Mouse (Mus musculus) ZHBTc4 (cell line): ENCODE data around the gene Gabpb2.

Source experiments
- DNase-seq: peaks from one replicate; pipeline ENCODE4 v3.0.0-alpha.2; 2011; ENCODE audit warnings: low read depth, low spot score

Gabpb2 gene

DNA sequence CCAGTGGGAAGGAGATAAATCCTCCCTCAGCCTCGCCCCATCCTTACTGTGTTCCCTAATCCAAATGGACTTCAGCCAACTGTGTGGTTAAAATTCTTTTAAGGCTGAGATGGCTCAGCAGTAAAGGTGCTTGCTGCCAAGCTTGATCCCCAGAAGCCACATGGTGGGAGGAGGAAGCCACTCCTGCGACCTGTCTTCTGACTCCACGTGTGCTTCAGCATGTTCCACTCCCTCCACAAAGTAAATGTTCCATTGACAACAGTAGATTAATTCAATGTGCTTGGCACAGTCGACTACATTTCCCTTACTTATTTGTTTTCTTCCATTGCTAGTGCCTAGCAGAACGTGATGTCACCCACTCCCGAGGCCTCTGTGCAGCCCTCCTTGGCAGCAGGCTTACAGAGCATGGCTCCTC, 23.0 kb downstream of the Gabpb2 start:
- DNase-seq = no peak

DNA sequence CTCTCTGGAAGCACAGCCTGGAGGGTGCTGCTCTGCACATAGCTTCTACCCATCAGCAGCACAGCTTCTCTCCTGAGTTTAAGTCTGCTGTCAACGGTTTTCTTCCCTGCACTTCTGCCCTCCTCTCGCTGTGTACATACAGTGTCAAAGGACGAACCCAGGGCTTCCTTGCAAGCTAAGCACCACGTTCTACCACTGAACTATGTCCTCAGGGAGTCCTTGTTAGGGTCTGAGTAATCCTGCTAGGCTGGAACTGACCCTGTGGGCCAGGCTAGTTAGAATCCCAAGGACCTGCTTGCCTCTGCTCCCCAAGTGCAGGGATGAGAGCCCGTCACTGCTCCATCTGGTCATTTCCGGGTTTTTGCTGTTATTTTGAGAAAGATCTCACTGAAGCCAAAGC, 30.8 kb downstream of the Gabpb2 start:
- no peak for DNase-seq

DNA sequence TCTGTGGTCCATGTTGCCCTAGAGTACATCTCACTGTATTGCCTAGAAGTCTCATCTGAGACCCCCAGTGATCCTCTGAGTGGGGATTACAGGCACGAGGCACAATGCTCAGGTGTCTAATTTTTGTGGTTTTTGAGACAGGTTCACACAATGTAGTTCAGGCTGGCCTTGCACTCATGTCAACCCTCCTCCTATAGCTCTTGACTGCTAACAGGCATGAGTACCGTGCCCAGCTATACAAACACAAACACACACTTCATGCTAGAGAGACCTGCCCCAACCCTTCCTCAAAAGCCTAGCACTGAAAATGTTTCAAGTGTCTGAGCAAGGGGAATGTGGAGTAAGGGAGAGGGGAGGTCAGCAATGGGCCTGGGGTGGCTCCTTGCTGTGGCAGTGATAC, 31.6 kb downstream of the Gabpb2 start:
- DNase-seq = no peak

DNA sequence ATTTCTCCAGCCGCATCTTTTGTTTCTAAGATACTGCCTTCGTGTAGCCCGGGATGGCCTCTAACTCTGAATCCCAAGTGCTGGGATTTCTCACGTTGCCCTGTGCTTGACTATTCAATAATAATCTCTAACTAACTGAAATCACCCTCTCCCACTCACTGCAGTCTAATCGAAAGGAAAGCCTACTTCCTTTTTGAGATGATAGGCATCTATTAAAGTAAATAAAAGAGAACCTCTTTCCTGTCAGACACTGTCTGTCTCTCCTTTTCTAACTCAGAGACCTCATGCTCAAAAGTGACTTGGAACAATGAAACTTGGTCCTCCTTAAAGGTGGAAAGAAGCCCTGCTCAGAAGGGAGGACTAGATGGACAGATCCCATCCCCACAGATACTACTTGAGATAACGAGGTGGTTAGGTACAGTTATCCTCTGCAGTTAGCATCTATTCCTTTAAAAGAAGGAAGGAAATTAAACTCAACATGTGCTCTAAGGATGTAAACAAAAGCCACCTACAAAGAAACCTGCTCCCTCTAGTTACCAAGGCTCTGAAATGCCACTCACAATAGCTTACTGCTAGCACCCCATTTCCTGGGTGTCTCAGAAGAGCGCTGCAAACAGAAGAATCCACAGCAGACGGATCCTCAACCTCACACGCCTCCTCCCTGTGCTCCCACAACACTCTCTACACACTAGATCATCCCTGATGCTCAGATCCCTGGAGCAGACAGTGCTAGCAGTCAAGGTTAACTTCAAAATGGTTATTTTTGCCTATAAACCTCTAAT, 32.7 kb downstream of the Gabpb2 start:
- no peak for DNase-seq

DNA sequence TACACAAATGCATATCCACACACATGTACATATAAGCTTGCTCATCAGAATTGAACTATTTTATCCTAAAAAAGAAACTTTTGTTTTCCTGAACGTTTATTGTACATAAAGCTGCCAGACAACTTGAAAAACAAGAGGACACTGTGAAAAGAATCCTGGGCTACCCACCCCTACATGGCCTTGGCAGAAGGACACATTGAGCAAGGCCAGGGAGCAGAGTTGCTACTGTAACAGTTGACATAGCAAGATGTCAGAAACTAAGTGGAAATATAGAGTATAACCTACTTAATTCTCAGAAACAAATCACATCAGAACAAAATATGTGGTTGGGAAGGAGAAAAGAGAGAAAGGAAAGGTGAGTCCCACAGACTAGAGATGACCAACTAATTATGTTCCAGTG, 35.9 kb downstream of the Gabpb2 start:
- no peak for DNase-seq

DNA sequence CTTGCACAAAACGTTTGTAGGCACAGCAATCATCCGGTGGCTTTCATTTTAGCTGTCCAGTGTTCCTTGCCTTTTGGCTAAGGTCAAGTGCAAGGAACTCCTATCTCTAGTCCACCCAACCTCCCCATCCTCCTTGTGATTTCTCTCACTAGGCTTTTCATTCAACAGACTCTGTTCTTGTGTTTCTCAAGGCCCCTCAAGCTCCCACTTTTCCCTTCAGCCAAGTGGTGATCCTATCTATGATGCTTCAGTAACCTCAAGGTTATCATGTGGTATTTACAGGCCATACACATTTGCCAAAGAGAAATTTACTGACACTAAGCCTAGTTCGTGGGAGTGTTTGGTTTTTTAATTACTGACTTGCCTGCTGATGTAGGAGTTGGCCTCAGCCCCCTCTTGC, 37.8 kb downstream of the Gabpb2 start:
- no peak for DNase-seq

DNA sequence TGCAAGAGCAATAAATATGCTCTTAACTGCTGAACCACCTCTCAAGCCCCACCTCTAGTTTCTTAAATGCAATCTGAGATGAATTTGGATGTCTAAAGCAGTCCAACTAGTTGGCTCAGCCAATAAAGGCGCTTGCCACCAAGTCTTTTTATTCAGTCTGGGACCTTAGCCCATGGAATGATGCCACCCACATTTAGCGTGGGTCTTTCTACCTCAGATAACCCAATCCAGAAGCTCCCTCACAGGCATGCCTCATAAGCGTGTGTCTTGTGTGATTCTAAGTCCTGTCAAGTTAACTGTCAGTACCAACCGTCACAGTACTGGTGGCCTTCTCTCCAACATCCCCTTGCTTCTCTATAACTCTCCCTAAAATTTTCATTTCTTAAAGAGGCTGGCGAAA, 38.8 kb downstream of the Gabpb2 start:
- no peak for DNase-seq

DNA sequence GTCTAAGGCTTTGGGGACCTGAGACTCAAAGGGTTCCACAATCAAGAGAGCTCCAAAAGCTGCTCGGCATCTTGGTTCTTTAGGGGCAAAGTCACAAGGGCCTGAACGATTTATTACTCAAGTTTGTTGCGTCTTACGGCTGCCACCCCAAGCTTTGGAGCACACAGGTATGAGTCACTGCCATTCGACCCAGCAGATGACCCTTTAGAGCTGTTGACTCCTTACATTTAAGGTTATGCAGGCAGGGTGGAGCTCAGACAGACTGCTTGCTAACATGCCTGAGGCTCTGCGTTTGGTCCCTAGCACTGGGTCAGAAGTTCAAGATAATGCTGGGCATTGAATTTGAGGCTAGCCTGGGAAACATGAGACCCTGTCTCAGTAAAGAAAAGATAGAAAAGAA, 40.1 kb downstream of the Gabpb2 start:
- DNase-seq = peak; percentile 23

DNA sequence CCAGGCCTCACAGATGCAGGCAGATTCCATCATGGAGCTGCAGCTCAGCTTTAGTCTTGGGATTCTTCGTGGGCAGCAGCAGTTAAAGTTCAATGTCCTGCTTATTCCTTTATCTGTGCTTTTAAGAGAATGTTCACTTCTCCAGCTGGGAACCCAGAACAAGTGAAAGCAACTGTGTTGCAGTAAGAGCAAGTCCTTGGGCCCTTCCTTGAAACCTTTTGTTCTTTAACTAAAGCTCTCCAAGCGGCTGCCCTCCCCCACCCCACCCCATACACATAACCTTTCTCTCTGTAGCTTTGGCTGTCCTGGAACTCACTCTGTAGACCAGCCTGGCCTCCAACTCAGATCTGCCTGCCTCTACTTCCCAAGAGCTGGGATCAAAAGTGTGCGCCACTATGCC, 41.2 kb downstream of the Gabpb2 start:
- DNase-seq = peak; percentile 82

DNA sequence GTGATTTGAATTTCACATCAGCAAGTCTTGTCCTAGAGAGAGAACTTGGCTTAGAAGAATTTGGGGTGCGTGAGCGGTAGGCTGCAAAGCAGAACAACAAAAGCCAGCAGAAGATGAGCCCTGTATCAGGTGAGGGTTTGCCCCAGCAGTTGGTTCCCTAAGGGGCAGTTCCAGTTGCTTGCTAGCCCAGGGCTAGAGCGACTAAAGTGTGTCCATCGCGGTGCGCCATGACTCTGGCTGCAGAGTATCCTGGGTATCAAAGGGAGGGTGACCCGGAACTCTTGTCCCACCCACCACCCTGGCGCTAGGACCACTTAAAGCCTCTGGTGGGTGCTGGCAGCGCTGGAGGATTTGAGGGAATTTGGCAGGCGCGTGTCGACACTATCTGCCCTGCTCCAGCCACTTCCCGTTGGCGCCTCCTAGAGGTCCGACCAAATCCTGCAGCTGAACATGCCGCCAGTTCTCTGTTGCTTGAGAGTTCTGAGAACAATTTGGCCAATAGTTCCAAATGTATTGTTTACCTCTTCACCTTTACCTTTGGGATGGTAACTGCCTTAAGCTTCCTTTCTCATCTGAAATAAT, 43.6 kb downstream of the Gabpb2 start:
- peak; percentile 92 for DNase-seq

DNA sequence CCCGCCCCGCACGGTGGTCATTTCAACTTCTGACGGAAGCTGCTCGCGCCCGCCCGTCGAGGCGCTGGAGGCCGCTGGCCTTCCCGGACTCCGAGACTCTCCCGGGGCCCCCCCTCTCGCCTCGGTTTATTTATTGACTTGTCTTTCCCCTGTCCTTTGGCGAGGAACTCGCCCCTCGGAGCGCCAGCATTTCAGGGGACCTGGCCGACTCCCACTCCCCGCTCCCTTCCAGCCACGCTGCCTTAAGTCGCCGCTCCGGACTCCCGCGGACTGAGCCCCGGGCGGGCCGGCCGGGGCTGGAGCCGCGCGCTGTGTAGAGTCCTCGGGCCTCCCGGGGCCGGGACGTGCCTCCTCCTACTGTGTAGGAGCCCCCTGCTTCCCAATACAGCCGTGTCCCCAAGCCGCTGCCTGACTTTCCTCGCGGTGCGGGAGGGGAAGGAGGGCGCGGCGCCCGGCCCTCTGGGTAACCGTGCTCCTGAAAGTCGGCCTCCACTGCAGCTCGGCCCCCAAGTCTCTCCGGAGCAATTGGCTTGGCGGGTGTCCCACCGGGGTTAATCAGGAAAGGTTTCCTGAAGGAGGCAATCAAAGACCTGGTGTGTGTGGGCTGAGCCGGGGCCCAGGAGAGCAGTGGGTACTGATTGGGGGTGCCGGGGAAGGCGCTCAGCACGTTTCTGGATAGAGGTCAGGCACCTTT, 44.3 kb downstream of the Gabpb2 start:
- peak; percentile 58 for DNase-seq

DNA sequence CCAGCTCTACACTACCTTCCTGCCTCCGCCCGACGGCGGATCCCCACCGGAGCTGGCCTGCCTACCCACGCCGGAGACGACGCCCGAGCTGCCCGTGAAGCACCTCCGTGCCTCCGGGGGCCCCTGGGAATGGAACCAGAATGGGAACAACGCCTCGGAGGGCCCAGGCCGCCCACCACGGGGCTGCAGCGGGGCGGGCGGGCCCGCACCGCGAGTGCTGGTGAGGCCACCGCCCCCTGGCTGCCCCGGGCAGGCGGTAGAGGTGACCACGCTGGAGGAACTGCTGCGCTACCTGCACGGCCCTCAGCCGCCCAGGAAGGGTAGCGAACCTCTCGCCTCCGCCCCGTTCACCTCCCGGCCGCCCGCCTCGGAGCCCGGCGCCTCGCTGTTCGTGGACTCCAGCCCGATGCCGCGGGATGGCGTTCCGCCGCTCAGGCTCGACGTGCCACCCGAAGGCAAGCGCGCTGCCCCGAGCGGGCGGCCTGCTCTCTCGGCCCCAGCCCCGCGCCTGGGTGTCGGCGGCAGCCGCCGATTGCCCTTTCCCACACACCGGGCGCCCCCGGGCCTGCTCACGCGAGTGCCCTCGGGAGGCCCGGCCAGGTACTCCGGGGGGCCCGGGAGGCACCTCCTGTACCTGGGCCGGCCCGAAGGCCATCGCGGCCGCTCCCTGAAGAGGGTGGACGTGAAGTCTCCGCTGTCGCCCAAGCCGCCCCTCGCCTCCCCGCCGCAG, 45.0 kb downstream of the Gabpb2 start:
- DNase-seq = peak; percentile 56

DNA sequence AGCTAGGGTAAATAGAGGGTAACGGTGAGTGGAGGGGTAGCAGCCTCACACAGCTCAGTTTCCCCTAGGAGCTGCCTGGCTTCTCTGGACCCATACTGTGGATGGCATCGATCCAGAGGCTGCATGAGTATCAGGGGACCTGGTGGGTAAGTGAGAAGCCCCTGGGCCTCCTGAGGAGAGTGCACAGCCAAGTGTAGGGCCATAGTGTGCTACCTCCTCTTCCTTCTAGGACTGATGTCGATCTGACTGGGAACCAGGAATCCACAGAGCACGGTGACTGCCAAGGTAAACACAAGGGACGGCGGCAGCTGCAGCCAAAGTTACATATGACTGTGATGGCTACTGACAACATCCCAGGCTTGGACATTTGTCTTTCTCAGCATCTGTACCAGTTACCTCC, 46.6 kb downstream of the Gabpb2 start:
- no peak for DNase-seq

DNA sequence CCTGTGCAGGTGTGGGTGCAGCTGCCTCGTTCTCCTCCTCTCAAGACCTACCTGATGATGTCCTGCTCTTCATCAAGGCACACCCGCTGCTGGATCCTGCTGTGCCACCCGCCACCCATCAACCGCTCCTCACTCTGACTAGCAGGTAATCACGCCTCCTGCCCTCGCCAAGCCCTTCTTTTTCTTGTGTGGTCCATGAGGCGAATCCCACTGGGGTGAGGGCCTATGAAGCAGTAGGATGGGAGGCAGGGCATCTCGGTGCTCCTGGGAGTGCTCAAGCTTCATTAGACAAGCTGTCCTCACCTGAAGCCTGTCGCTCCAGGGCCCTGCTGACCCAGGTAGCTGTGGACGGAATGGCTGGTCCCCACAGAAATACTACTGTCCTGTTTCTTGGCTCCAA, 47.7 kb downstream of the Gabpb2 start:
- no peak for DNase-seq

DNA sequence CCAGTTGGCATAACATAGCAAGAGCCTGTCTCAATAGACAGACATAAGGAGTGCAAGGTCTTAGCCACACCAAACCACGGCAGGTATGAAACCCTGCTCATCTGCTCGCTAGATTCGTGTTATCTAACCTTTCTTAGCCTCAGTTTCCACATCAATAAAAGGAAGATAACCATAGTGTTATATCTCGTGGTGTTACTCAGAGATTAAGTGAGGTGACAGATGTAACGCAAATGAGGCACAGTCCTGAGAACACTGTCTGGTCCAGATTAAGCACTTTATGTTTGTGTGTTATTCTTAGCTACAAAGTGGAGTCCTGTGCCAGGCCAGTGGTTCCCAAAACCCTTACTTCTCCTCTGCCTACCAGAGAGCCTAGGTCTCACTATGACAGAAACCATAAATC, 52.9 kb downstream of the Gabpb2 start:
- no peak for DNase-seq

DNA sequence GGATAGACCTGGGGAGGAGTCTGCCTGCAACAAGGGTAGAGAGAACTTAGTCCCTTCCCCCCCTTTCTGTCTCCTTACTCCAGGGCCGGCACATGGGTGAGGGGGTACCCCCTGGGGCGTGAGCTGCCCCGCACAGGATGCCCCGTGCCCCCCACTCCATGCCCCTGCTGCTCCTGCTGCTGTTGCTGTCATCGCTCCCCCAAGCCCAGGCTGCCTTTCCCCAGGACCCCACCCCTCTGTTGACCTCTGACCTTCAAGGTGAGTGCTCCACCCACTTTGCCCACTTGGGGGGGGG, 53.5 kb downstream of the Gabpb2 start:
- no peak for DNase-seq

DNA sequence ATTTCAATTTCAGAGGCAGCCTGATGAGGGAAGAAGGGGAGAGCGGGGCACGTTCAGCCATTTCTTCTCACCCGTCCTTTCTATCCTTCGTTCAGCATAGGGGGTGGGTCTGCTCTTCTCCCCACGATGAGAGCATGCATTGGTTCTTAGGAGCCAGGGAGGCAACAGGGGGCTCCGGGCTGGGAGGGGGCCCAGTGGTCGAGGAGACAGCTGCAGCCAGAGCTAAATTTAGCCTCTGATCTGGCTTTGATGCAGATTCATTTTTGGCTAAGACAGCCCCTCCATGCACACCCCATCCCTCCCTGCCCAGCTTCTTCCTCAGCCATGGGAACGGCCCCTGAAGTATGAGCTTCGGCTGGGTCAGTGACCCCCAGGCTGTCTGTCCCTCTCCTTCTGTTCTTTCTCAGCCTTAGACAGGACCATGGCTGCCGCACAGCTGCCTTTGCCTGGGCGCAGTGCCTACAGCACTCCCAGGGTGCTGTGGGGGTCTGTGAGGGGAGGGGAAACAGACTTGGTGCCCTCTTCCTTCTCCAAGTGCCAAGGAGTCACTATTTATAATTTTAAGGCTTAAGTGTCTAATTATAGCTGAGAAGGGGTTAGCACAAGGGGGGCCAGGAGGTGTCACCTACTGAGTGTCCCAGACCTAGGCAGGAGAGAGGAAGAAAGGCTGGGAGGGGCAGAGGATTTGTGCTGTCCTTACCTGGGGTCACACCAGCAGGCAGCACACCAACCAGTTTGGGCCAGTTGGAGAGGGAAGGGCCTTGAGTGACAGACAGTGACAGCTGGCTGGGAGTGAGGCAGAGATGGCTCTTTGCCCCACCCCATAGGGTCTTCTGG, 54.1 kb downstream of the Gabpb2 start:
- DNase-seq = peak; percentile 78

DNA sequence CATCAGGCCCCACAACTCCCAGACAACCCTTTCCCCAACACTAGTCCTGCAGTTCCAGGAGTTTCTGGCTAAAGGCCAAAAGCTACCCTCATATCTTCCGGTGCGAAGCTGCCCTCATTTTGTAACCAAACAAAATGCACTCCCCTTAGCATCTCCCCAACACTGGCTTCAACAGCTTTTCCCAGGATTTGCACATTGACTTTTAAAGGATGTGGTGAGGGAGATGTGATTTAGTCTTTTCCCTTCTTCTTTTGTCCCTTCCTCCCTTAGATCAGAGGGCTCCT, 55.4 kb downstream of the Gabpb2 start:
- no peak for DNase-seq

DNA sequence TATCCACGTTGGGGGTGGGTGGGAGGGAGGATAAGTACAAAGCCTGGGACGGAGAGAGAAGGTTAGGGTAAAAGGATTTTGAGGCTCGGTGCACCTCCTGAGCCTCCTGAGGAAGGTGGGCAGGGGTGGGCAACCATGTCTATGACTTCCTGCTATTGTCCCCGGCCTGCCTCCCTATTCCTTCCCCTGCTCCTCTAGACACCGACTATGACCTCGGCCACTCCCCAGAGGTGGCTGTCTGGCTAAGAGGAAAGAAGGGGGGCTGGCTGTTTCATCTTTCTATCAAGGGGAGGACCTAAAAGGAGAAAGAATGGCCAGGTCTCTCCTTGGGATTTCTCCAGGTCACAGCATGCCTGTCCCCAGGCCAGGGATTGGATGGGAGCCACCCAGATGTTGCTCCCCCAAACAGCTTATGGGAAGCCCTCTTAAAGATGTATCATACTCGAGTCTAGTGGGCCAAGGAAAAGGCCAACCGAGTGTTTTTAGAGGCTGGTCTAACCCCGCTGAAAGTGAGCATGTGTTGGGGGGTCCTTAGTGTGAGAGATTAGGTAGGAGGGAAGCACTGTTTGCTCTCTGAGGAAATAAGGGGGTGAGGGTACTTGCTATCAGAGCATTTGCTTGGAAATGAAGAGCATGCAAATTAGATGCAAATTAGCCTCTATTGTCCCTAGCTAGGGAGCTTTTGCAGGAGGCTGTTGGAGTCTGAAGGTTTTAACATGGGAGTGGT, 55.9 kb downstream of the Gabpb2 start:
- DNase-seq = peak; percentile 74

DNA sequence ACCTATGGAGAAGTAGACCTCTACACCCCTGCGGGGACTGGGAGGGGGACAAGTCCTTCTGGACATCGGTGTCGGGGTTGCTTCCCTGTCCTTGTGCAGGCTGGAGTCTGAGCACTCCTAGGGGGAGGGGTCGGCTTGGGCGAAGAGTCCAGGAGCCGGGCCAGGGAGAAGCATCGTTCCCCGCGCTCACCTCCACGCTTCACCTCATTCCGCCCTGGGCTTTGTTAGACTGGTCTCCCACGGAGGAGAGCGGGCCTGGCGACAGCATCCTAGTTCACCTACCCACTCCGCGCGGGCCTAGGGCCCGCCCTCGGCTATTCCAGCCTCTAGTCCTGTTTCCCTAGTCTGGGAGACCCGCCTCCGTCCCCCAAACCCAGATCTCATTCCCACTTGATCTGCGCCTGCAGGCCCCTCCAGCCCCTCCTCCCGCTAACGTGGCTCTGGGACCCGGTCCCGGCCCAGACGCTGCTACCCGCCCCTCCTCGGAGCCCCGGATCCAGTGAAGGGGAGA, 56.6 kb downstream of the Gabpb2 start:
- peak; percentile 37 for DNase-seq
